Mouse (Mus musculus) bone marrow, adult 2 months (tissue): ENCODE measurements around the gene Pcsk5. TPM values are rescaled to one million over a fixed set of nuclear protein-coding genes. Genes with fewer than 3 reads are reported as not detected.

Experiments
- H3K27ac ChIP-seq: fragments of 200-500 bp; 2 replicates; pipeline ENCODE4 v1.5.1; 2012; ENCODE audit warnings: low read depth, mild to moderate bottlenecking, control low read depth, inconsistent platforms, low read length; ENCODE audit not compliant: control insufficient read depth, poor library complexity, insufficient read depth
- H3K4me1 ChIP-seq: fragments of 200-500 bp; 2 replicates; pipeline ENCODE4 v1.6.1; 2011; ENCODE audit warnings: low read length; ENCODE audit not compliant: control insufficient read depth, insufficient read depth
- H3K4me3 ChIP-seq: fragments of 200-500 bp; replicated peaks from 2 replicates; pipeline ENCODE3; 2011; ENCODE audit warnings: mild to moderate bottlenecking, low read depth, low read length, control low read depth; ENCODE audit not compliant: control insufficient read depth
- CTCF ChIP-seq: fragments of 200-500 bp; IDR thresholded peaks from 2 replicates; pipeline ENCODE4 v1.5.1; 2011; ENCODE audit warnings: low read length, control low read depth; ENCODE audit not compliant: control insufficient read depth, insufficient read depth
- POLR2A ChIP-seq: fragments of 200-500 bp; IDR thresholded peaks from 2 replicates; pipeline ENCODE4 v1.6.1; 2011; ENCODE audit warnings: low read depth, mild to moderate bottlenecking, control low read depth, low read length, borderline replicate concordance; ENCODE audit not compliant: control insufficient read depth
- WGBS: fragments of 180-500 bp; shearing (Covaris S2); methylation state at CpG from one replicate; pipeline ENCODE4 v1.1.7; 2018; 5-methylcytosine and 5-hydroxymethylcytosine counted together
- polyA plus RNA-seq: library from polyadenylated mRNA; stranded (reverse); fragments of >200 nt; gene quantifications from 2 replicates; pipeline ENCODE4 v1.2.4, GENCODE M21; 2011; ENCODE audit warnings: low replicate concordance; ENCODE audit not compliant: missing spikeins, insufficient read depth, insufficient read length

The Pcsk5 gene
- polyA plus RNA-seq, 1 experiment: 0.90 TPM

GRCm38 (mm10) chr19:17826694-17827093, 10.7 kb downstream of the Pcsk5 start:
- 76% methylated on average over 3 of the region's 3 CpGs for WGBS
- TF ChIP-seq POLR2A (no peak), CTCF (no peak)

DNA sequence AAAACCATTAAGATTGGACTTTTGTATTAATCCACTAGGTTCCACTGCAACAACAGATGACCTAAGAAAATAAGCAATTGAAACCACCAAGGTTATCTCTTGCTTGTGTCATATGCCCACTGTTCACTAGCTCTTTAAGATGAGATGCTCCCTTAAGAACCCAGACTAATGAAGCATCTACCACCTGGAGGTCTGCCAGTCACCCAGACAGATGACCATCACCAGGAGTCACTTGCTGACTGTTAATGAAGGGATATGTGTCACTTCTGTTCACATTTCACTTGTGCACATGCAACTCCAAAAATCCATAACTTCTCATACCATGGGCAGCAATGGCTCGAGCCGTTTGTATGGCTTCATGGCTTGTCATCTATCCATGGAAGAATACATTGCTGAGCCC, 17.4 kb downstream of the Pcsk5 start:
- WGBS: 76% methylated on average over 2 of the region's 2 CpGs
- H3K27ac ChIP-seq: no peak overlapping the region
- no peaks in the 10 kb centered on the region for H3K4me1 ChIP-seq
- no peak for TF ChIP-seq POLR2A
- no peak for TF ChIP-seq CTCF
- H3K4me3 ChIP-seq: no peak overlapping the region

More at GRCm38 (mm10) chr19:17826694-17827093, 10.7 kb downstream of the Pcsk5 start:
- Histone ChIP-seq H3K4me3 (no peak overlapping the region), H3K27ac (no peak overlapping the region), H3K4me1 (no peaks in the 10 kb centered on the region)

- no peak overlapping the region for H3K27ac ChIP-seq
- no peak for TF ChIP-seq POLR2A
- H3K4me1 ChIP-seq: no peaks in the 10 kb centered on the region
- H3K4me3 ChIP-seq: no peak overlapping the region
- WGBS: 69% methylated on average over 5 of the region's 5 CpGs
Measured at GRCm38 (mm10) chr19:17819081-17819480, 18.4 kb downstream of the Pcsk5 start.

DNA sequence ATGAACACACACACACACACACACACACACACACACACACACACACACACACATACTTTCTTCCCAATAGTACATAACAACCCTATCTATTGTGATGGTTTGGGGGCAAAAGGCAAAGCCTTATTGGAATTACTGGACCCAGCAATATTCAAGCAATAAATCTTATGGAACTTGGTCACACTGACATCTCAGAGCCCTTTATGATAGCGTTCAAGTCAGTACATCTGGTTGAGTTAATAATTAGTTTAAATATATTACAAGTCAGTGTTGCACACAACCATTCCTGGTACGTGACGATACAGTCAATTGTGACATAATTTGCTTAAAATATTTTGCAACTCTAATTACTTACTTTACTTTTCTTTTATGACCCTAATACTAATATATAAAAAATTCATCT, 22.4 kb downstream of the Pcsk5 start:
- Histone ChIP-seq H3K4me3 (no peak overlapping the region), H3K4me1 (no peaks in the 10 kb centered on the region), H3K27ac (no peak overlapping the region)
- WGBS: 79% methylated on average over 3 of the region's 3 CpGs
- TF ChIP-seq POLR2A (no peak), CTCF (no peak)

DNA sequence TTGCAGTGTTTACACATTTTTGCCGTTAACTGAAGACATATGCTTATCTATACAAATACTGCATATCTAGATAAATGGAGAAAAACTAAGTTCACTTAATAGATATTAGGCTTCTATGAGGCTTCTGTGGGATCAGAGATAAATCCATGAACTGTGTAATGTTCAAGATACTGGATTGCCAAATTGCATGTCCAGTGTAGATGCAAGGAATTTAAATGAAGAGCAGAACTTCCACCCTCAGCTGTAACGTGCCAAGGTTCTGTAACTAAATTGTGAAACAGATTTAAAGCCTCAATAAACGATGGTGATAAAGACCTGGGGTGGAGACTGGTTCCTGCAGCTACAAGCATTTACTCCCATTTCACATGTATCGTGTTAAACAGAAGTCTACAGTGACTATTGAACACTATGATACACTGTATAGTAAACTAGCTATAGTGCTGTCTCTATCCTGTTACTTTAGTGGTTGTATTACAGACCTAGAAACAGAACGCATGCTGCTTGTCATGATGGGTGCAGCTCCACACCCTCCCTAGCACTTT, 23.9 kb downstream of the Pcsk5 start:
- TF ChIP-seq CTCF (no peak), POLR2A (no peak)
- H3K4me1 ChIP-seq: no peaks in the 10 kb centered on the region

GRCm38 (mm10) chr19:17812661-17813060, 24.8 kb downstream of the Pcsk5 start:
- H3K4me1 ChIP-seq: no peaks in the 10 kb centered on the region
- 63% methylated on average over 7 of the region's 7 CpGs for WGBS
- H3K4me3 ChIP-seq: no peak overlapping the region
- no peak overlapping the region for H3K27ac ChIP-seq
- TF ChIP-seq CTCF: no peak
- no peak for TF ChIP-seq POLR2A

More for the DNA sequence above, 23.9 kb downstream of the Pcsk5 start:
- H3K27ac ChIP-seq: no peak overlapping the region
- H3K4me3 ChIP-seq: no peak overlapping the region
- 76% methylated on average over 5 of the region's 5 CpGs for WGBS

DNA sequence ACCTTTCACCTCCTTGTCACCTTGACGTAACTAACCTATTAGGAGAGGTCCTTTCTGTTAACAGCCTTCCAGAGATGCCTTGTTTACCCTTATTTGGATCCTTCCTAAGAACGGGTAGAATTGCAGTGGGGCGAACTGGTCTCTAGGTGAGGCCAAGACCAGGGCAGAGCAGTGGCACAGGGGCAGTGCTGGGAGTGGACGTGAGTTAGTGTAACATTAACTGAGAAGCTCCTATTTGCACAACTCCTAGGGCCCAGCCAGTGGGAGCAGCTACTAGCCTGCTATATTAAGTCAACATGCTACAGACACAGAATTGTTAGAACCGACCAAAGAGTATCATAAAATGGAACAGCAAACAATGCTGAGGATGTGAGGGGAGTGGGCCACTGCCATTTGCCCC, 30.8 kb downstream of the Pcsk5 start:
- TF ChIP-seq POLR2A (no peak), CTCF (no peak)
- H3K4me1 ChIP-seq: no peaks in the 10 kb centered on the region
- no peak overlapping the region for H3K27ac ChIP-seq
- WGBS: 84% methylated on average over 5 of the region's 5 CpGs
- H3K4me3 ChIP-seq: no peak overlapping the region

- WGBS: 77% methylated on average over 1 of the region's 1 CpGs
- no peaks in the 10 kb centered on the region for H3K4me1 ChIP-seq
- TF ChIP-seq CTCF (no peak), POLR2A (no peak)
- no peak overlapping the region for H3K27ac ChIP-seq
- H3K4me3 ChIP-seq: no peak overlapping the region
Measured at GRCm38 (mm10) chr19:17800798-17801197, 36.6 kb downstream of the Pcsk5 start.
